Mouse (Mus musculus): ENCODE results near the gene Tmod3. TPM values are rescaled to one million over a fixed set of nuclear protein-coding genes. Genes with fewer than 3 reads are reported as not detected.
"Not testable (repeated sequence)": the region's sequence is repeated elsewhere in the genome, so short reads cannot be mapped to it uniquely, and the experiment has no call there.

The Tmod3 gene
- polyA plus RNA-seq, 2 experiments, result 48.8 to 120 TPM

GRCm38 (mm10) chr9:75498571-75498970 lies 60.9 kb downstream of the Tmod3 start:
- Histone ChIP-seq H3K4me3 (replicated peaks; ENCODE audit: low read length) (no peak overlapping the region), H3K9me3 (ENCODE audit: control insufficient read depth, low read length) (no peaks in the 10 kb centered on the region), H3K27ac (replicated peaks; ENCODE audit: low read depth, low read length) (no peak overlapping the region), H3K9ac (ENCODE audit: low read depth, low read length, severe bottlenecking) (no peak overlapping the region), H3K27me3 (ENCODE audit: control insufficient read depth, insufficient read depth, low read length) (no peaks in the 10 kb centered on the region), H3K4me2 (replicated peaks; ENCODE audit: low read depth, low read length, severe bottlenecking) (no peak overlapping the region), H3K36me3 (ENCODE audit: control insufficient read depth, insufficient read depth, low read length) (peaks cover 26% of the 10 kb centered on the region), H3K4me1 (ENCODE audit: control insufficient read depth, insufficient read depth, low read length) (no peaks in the 10 kb centered on the region)
- TF ChIP-seq POLR2A (IDR thresholded peaks at IDR 0.05; ENCODE audit: borderline replicate concordance, extremely low read depth, insufficient read depth, insufficient read length), result no peak
- WGBS, result 92% methylated on average over 7 of the region's 7 CpGs
- ATAC-seq (ENCODE audit: low FRiP score, low read depth), result no peak
- DNase-seq (ENCODE audit: low spot score), result no peak

- H3K27ac ChIP-seq (replicated peaks; ENCODE audit: low read depth, low read length), result no peak overlapping the region
- no peaks in the 10 kb centered on the region for H3K9me3 ChIP-seq (ENCODE audit: control insufficient read depth, low read length)
- ATAC-seq (ENCODE audit: low FRiP score, low read depth) (no peak), DNase-seq (ENCODE audit: low spot score) (no peak)
- TF ChIP-seq POLR2A (IDR thresholded peaks at IDR 0.05; ENCODE audit: borderline replicate concordance, extremely low read depth, insufficient read depth, insufficient read length), result no peak
- no peak overlapping the region for H3K9ac ChIP-seq (ENCODE audit: low read depth, low read length, severe bottlenecking)
- no peaks in the 10 kb centered on the region for H3K27me3 ChIP-seq (ENCODE audit: control insufficient read depth, insufficient read depth, low read length)
- H3K4me1 ChIP-seq (ENCODE audit: control insufficient read depth, insufficient read depth, low read length), result no peaks in the 10 kb centered on the region
- no peak overlapping the region for H3K4me3 ChIP-seq (replicated peaks; ENCODE audit: low read length)
- 81% methylated on average over 10 of the region's 10 CpGs for WGBS
- H3K4me2 ChIP-seq (replicated peaks; ENCODE audit: low read depth, low read length, severe bottlenecking), result no peak overlapping the region
- peaks cover 16% of the 10 kb centered on the region for H3K36me3 ChIP-seq (ENCODE audit: control insufficient read depth, insufficient read depth, low read length)
Observed at GRCm38 (mm10) chr9:75495945-75496344, 63.5 kb downstream of the Tmod3 start.

GRCm38 (mm10) chr9:75494407-75495005 lies 65.0 kb downstream of the Tmod3 start:
- no peak for TF ChIP-seq POLR2A (IDR thresholded peaks at IDR 0.05; ENCODE audit: borderline replicate concordance, extremely low read depth, insufficient read depth, insufficient read length)
- H3K4me3 ChIP-seq (replicated peaks; ENCODE audit: low read length), result no peak overlapping the region
- 80% methylated on average over 9 of the region's 9 CpGs for WGBS
- peaks cover 8% of the 10 kb centered on the region for H3K36me3 ChIP-seq (ENCODE audit: control insufficient read depth, insufficient read depth, low read length)
- H3K4me2 ChIP-seq (replicated peaks; ENCODE audit: low read depth, low read length, severe bottlenecking), result no peak overlapping the region
- H3K9ac ChIP-seq (ENCODE audit: low read depth, low read length, severe bottlenecking), result no peak overlapping the region
- DNase-seq (ENCODE audit: low spot score) (no peak), ATAC-seq (ENCODE audit: low FRiP score, low read depth) (no peak)
- H3K9me3 ChIP-seq (ENCODE audit: control insufficient read depth, low read length), result no peaks in the 10 kb centered on the region
- H3K27ac ChIP-seq (replicated peaks; ENCODE audit: low read depth, low read length), result no peak overlapping the region
- no peaks in the 10 kb centered on the region for H3K27me3 ChIP-seq (ENCODE audit: control insufficient read depth, insufficient read depth, low read length)
- no peaks in the 10 kb centered on the region for H3K4me1 ChIP-seq (ENCODE audit: control insufficient read depth, insufficient read depth, low read length)

GRCm38 (mm10) chr9:75488255-75488654 lies 71.2 kb downstream of the Tmod3 start:
- not testable (repeated sequence) for H3K27ac ChIP-seq (replicated peaks; ENCODE audit: low read depth, low read length); ATAC-seq (ENCODE audit: low FRiP score, low read depth); H3K4me2 ChIP-seq (replicated peaks; ENCODE audit: low read depth, low read length, severe bottlenecking); H3K9me3 ChIP-seq (ENCODE audit: control insufficient read depth, low read length); H3K4me3 ChIP-seq (replicated peaks; ENCODE audit: low read length); H3K9ac ChIP-seq (ENCODE audit: low read depth, low read length, severe bottlenecking); H3K4me1 ChIP-seq (ENCODE audit: control insufficient read depth, insufficient read depth, low read length); H3K36me3 ChIP-seq (ENCODE audit: control insufficient read depth, insufficient read depth, low read length); H3K27me3 ChIP-seq (ENCODE audit: control insufficient read depth, insufficient read depth, low read length); DNase-seq (ENCODE audit: low spot score)
- 91% methylated on average over 7 of the region's 7 CpGs for WGBS

GRCm38 (mm10) chr9:75485231-75485630 lies 74.2 kb downstream of the Tmod3 start:
- Histone ChIP-seq H3K27me3 (ENCODE audit: control insufficient read depth, insufficient read depth, low read length) (no peaks in the 10 kb centered on the region), H3K4me1 (ENCODE audit: control insufficient read depth, insufficient read depth, low read length) (no peaks in the 10 kb centered on the region), H3K27ac (replicated peaks; ENCODE audit: low read depth, low read length) (no peak overlapping the region), H3K4me3 (replicated peaks; ENCODE audit: low read length) (no peak overlapping the region), H3K36me3 (ENCODE audit: control insufficient read depth, insufficient read depth, low read length) (no peaks in the 10 kb centered on the region; the same call in 1 of the 2 replicates), H3K9me3 (ENCODE audit: control insufficient read depth, low read length) (peaks cover 3% of the 10 kb centered on the region; the same call in 1 of the 2 replicates), H3K9ac (ENCODE audit: low read depth, low read length, severe bottlenecking) (no peak overlapping the region), H3K4me2 (replicated peaks; ENCODE audit: low read depth, low read length, severe bottlenecking) (no peak overlapping the region)
- DNase-seq (ENCODE audit: low spot score) (no peak), ATAC-seq (ENCODE audit: low FRiP score, low read depth) (no peak)
- TF ChIP-seq POLR2A (IDR thresholded peaks at IDR 0.05; ENCODE audit: borderline replicate concordance, extremely low read depth, insufficient read depth, insufficient read length), result no peak
- WGBS, result 68% methylated on average over 6 of the region's 6 CpGs

Measured in limb, embryonic 14.5 days (tissue).